Mouse (Mus musculus): ENCODE results near the gene Ndufs7.

Gene Ndufs7

GRCm38 (mm10) chr10:80293325-80293724 lies 44.4 kb downstream of the Ndufs7 start:
- peak; percentile 65 for DNase-seq (ENCODE audit: low read depth, low spot score)

DNA sequence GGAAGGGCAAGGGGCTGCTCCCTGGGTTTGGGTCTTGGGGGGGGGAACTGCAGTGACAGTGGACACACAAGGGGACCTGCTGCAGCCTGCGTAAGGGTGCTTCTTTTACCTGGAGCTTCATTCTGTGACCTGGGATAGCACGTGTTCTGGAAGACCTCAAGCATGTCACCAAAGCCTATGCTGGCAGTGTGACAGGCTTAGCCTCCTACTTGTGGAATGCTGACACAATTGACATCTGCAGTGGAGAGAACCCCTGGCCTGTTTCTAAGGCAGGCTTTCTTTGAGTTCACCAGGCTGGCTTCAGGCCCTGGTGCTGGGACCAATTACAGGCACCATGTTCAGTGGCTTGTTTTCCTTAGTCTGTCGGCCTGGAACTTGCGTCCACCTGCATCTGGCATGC lies 45.4 kb downstream of the Ndufs7 start:
- DNase-seq (ENCODE audit: low read depth, low spot score): no peak

- DNase-seq (ENCODE audit: low read depth, low spot score): no peak
These were observed 45.9 kb downstream of the Ndufs7 start for GRCm38 (mm10) chr10:80294788-80295303.

- DNase-seq (ENCODE audit: low read depth, low spot score): peak; percentile 88
These were observed 46.9 kb downstream of the Ndufs7 start, which contains the start of gene Apc2 for GRCm38 (mm10) chr10:80295618-80296425. TSS of gene Apc2 (plus strand) at chr10:80295977.

DNA sequence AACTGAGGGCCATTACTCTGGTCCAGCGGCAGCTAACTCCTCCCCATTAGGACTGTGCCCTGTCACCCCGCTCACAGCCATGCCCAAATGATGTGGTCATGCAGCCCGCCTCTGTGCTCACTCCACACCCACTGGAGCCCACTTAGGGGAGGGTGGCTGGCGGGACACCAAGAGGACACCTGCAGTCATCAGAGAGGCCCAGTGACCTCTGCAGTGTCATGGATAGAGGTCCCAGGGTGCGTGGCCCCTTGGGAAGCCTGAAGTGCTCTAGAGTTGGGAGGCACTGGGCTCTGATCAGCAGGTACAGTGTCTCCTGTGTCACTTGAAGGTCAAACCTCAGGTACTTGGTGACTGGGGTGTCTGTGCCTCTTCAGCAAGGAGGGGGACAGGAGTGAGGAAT lies 47.9 kb downstream of the Ndufs7 start:
- no peak for DNase-seq (ENCODE audit: low read depth, low spot score)

DNA sequence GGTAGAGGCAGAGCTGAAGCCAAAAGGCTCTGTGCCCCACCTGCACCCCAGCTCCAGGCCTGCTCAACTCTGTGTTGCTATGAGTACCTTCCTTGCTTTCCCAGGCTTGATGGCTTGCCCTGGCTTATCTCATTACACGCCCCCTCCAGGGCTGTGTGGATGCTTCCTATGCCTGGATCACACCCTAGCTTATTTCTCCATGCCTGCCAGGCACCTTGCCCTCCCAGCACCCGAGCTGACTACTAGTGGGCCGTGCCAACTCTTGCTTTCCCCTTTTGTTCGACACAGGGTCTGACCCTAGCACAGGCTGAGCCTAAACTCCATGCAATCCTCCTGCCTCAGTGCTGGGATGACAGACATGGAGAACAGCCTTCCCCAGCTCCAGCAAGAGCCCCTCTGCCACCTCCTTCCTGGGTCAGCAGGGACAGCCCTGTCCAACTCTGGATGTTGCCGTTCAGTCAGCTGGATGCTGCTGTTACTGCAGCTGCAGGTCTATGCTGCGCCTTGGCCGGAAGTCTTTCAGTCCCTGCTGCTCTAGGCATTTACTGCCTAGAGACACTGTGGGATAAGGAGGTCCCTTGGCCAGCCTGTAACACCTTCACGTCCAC lies 48.7 kb downstream of the Ndufs7 start:
- DNase-seq (ENCODE audit: low read depth, low spot score): no peak

- peak; percentile 65 for DNase-seq (ENCODE audit: low read depth, low spot score)
These were observed 49.8 kb downstream of the Ndufs7 start for GRCm38 (mm10) chr10:80298571-80299281.

DNA sequence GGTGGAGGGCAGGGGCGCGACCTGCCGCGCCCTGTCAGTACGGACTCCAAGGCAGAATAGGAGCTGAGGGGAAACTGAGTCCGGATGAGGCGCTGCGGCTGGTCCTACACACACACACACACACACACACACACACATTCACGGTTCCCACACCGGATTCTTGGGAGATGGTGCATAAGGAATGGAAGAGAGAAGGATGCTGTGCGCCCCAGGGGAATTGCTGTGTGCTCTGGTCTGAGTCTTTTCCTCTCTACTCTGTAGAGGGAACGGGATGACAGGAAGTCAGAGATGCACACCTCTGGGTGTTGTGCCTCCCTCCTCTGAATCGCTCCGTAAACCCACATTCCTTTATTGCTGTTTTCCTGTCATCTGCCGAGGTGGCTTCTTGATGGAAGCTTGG lies 50.4 kb downstream of the Ndufs7 start:
- DNase-seq (ENCODE audit: low read depth, low spot score): no peak

DNA sequence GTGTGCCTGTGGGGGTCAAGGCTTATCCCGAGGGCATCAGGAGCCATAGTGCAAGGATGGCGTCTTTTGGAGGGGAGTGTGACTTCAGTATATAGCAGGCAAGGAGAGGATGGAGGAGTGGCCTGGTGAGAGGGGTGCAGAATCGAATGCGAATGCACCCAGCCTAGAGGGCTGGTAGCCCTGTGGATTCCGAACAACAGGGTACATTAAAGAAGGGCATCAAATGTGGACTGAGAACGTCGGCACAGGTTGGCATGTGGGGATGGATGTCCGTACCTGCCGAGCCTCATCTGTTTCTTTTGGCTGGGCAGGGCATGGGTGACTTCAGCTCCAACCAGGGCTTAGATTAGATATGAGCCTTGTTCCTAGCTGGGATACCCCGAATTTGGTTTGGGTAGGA lies 50.9 kb downstream of the Ndufs7 start:
- DNase-seq (ENCODE audit: low read depth, low spot score): no peak

- no peak for DNase-seq (ENCODE audit: low read depth, low spot score)
These were observed 51.8 kb downstream of the Ndufs7 start for GRCm38 (mm10) chr10:80300672-80301181.

- DNase-seq (ENCODE audit: low read depth, low spot score): no peak
These were observed 52.5 kb downstream of the Ndufs7 start for GRCm38 (mm10) chr10:80301256-80302081.

- DNase-seq (ENCODE audit: low read depth, low spot score): no peak
These were observed 53.1 kb downstream of the Ndufs7 start for GRCm38 (mm10) chr10:80302082-80302355.

DNA sequence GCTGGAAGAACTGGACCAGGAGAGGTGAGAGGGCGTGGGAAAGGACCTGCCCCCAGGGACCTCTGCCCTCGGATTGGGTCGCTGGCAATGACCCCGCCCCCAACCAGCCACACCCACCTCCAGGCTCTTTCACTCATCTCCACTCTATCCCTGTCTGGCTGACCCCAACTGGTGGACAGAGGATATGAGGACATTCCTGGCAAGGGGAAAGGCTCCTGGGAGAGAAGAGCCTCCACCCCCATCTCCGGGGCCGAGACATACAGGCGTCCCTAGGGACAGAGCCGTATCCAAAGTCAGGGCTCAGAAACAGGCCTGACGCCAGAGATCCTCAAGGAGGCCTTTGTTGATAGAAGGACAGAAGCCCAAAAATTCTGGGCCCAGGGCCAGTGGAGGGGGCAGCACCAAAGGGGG lies 53.6 kb downstream of the Ndufs7 start:
- peak; percentile 62 for DNase-seq (ENCODE audit: low read depth, low spot score)

GRCm38 (mm10) chr10:80304458-80304857 lies 55.5 kb downstream of the Ndufs7 start:
- DNase-seq (ENCODE audit: low read depth, low spot score): no peak

DNA sequence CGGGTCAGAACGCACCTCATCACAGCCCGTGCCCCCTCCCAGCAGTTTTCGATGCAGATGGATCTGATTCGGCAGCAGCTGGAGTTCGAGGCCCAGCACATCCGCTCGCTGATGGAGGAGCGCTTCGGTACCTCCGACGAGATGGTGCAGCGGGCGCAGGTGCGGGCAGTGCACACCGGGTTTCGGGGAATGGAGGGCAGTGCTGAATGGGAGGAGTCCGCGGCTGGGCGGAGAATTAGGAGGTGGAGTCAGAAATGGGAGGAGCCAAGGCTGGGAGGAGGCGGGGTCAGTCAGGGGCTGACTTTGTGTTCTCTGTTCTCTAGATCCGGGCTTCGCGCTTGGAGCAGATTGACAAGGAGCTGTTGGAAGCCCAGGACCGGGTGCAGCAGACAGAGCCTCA lies 55.9 kb downstream of the Ndufs7 start:
- peak; percentile 91 for DNase-seq (ENCODE audit: low read depth, low spot score)

Data from R1 (cell line).